Mouse (Mus musculus): ENCODE measurements around the gene Elovl5.

- TF ChIP-seq POLR2A (IDR thresholded peaks at IDR 0.05; ENCODE audit: extremely low read depth, insufficient read depth, low read length) (no peak), CTCF (IDR thresholded peaks at IDR 0.05; ENCODE audit: extremely low read depth, insufficient read depth, low read length) (no peak)
Observed at GRCm38 (mm10) chr9:78003278-78003677, 86.1 kb downstream of the Elovl5 start.

All from cortical plate, adult 2 months (tissue).